Mouse (Mus musculus) midbrain, embryonic 11.5 days (tissue): Measurements from ENCODE around the gene Bpgm. TPM values are rescaled to one million over a fixed set of nuclear protein-coding genes. Genes with fewer than 3 reads are reported as not detected.
A peak's percentile ranks its signal among the peaks of the same experiment; 100 is the strongest.

Experiments used
- ATAC-seq: fragments of 200-750 bp; cut with Nextera tagmentation; 2 replicates; pipeline ENCODE4 v1.8.0; 2017; ENCODE audit warnings: moderate TSS enrichment, moderate library complexity; ENCODE audit not compliant: low FRiP score
- DNase-seq: peaks from one replicate; pipeline ENCODE4 v3.0.0; 2015; ENCODE audit warnings: low spot score; ENCODE audit errors: missing footprints
- H3K27ac ChIP-seq: fragments of 300-500 bp; sonication (generic); 2 replicates; pipeline ENCODE4 v1.5.1; 2014; ENCODE audit warnings: low read depth, low read length
- H3K27me3 ChIP-seq: fragments of 300-500 bp; sonication (generic); 2 replicates; pipeline ENCODE4 v1.6.1; 2014; ENCODE audit warnings: mild to moderate bottlenecking, low read length, moderate library complexity, mixed read lengths; ENCODE audit not compliant: control insufficient read depth, insufficient read depth
- H3K36me3 ChIP-seq: fragments of 300-500 bp; sonication (generic); 2 replicates; pipeline ENCODE4 v1.6.1; 2014; ENCODE audit warnings: mild to moderate bottlenecking, low read length, moderate library complexity, mixed read lengths; ENCODE audit not compliant: control insufficient read depth, insufficient read depth
- H3K4me1 ChIP-seq: fragments of 300-500 bp; sonication (generic); 2 replicates; pipeline ENCODE4 v1.6.1; 2014; ENCODE audit warnings: low read length; ENCODE audit not compliant: control insufficient read depth, insufficient read depth
- H3K4me2 ChIP-seq: fragments of 300-500 bp; sonication (generic); 2 replicates; pipeline ENCODE4 v1.6.1; 2014; ENCODE audit warnings: mild to moderate bottlenecking, moderate library complexity
- H3K4me3 ChIP-seq: fragments of 300-500 bp; sonication (generic); 2 replicates; pipeline ENCODE4 v1.5.1; 2014; ENCODE audit warnings: low read depth, low read length
- H3K9ac ChIP-seq: fragments of 300-500 bp; sonication (generic); 2 replicates; pipeline ENCODE4 v1.6.1; 2014; ENCODE audit warnings: low read length
- H3K9me3 ChIP-seq: fragments of 300-500 bp; sonication (generic); 2 replicates; pipeline ENCODE4 v1.6.1; 2016; ENCODE audit warnings: low read length; ENCODE audit not compliant: control insufficient read depth
- WGBS: fragments of 180-500 bp; shearing (Covaris S2); extraction: QIAGEN DNeasy Blood & Tissue Kit; methylation state at CpG from one replicate; pipeline ENCODE4 v1.1.7; 2014; 5-methylcytosine and 5-hydroxymethylcytosine counted together
- polyA plus RNA-seq: library from polyadenylated mRNA; unstranded; fragments of >200 nt; fragmentation: Nextera tagmentation; extraction: Ambion mirVana; gene quantifications from 2 replicates; pipeline ENCODE4 v1.2.1, GENCODE M21; 2014

Bpgm gene
- polyA plus RNA-seq = 63.7 and 64.1 TPM in 2 replicates

GRCm38 (mm10) chr6:34475974-34476794 lies at the start of gene Bpgm:
Gene Bpgm (plus strand): TSS chr6:34476207.
- H3K9ac ChIP-seq = peak within 1 kb of the TSS; percentile 81
- H3K4me2 ChIP-seq = peak within 1 kb of the TSS; percentile 63
- no peaks in the 10 kb centered on the region for H3K27me3 ChIP-seq
- DNase-seq (peak; percentile 100), ATAC-seq (peak; percentile 99)
- no peaks in the 10 kb centered on the region for H3K36me3 ChIP-seq
- 1% methylated on average over 35 of the region's 35 CpGs for WGBS
- H3K27ac ChIP-seq = no peak within 1 kb of the TSS; the same call in 1 of the 2 replicates
- H3K4me3 ChIP-seq = peak within 1 kb of the TSS; percentile 69
- H3K9me3 ChIP-seq = no peaks in the 10 kb centered on the region
- H3K4me1 ChIP-seq = peaks cover 27% of the 10 kb centered on the region

- WGBS = 67% methylated on average over 2 of the region's 2 CpGs
- Histone ChIP-seq H3K4me3 (no peak overlapping the region), H3K9me3 (no peaks in the 10 kb centered on the region), H3K4me1 (no peaks in the 10 kb centered on the region), H3K27me3 (no peaks in the 10 kb centered on the region), H3K36me3 (no peaks in the 10 kb centered on the region), H3K27ac (no peak overlapping the region), H3K4me2 (no peak overlapping the region), H3K9ac (no peak overlapping the region)
- ATAC-seq (no peak), DNase-seq (peak; percentile 69)
These were observed 37.0 kb upstream of the Bpgm start for GRCm38 (mm10) chr6:34439006-34439405.

- Histone ChIP-seq H3K27ac (no peak overlapping the region), H3K9ac (no peak overlapping the region), H3K27me3 (no peaks in the 10 kb centered on the region), H3K4me1 (no peaks in the 10 kb centered on the region), H3K9me3 (no peaks in the 10 kb centered on the region), H3K36me3 (no peaks in the 10 kb centered on the region), H3K4me3 (no peak overlapping the region), H3K4me2 (no peak overlapping the region)
- ATAC-seq = no peak
- 73% methylated on average over 9 of the region's 9 CpGs for WGBS
- DNase-seq = peak; percentile 23
These were observed 34.3 kb upstream of the Bpgm start for GRCm38 (mm10) chr6:34441556-34442257.

GRCm38 (mm10) chr6:34443791-34444190 lies 32.2 kb upstream of the Bpgm start:
- H3K27ac ChIP-seq = no peak overlapping the region
- H3K4me2 ChIP-seq = no peak overlapping the region
- H3K9ac ChIP-seq = no peak overlapping the region
- H3K4me3 ChIP-seq = no peak overlapping the region
- 95% methylated on average over 2 of the region's 2 CpGs for WGBS
- no peaks in the 10 kb centered on the region for H3K4me1 ChIP-seq
- DNase-seq (peak; percentile 54), ATAC-seq (no peak)
- H3K36me3 ChIP-seq = no peaks in the 10 kb centered on the region
- H3K9me3 ChIP-seq = no peaks in the 10 kb centered on the region
- no peaks in the 10 kb centered on the region for H3K27me3 ChIP-seq

GRCm38 (mm10) chr6:34447961-34448360 lies 28.0 kb upstream of the Bpgm start:
- Histone ChIP-seq H3K9me3 (no peaks in the 10 kb centered on the region), H3K27me3 (no peaks in the 10 kb centered on the region), H3K4me2 (no peak overlapping the region), H3K36me3 (no peaks in the 10 kb centered on the region), H3K9ac (no peak overlapping the region), H3K4me1 (no peaks in the 10 kb centered on the region), H3K27ac (no peak overlapping the region), H3K4me3 (no peak overlapping the region)
- DNase-seq (peak; percentile 94), ATAC-seq (no peak)
- WGBS = 9% methylated on average over 2 of the region's 2 CpGs

GRCm38 (mm10) chr6:34448696-34449095 lies 27.3 kb upstream of the Bpgm start:
- no peaks in the 10 kb centered on the region for H3K4me1 ChIP-seq
- ATAC-seq = no peak
- WGBS = 79% methylated on average over 1 of the region's 1 CpGs

GRCm38 (mm10) chr6:34452963-34453770 lies 22.8 kb upstream of the Bpgm start:
- no peak for ATAC-seq
- H3K27ac ChIP-seq = no peak overlapping the region
- no peaks in the 10 kb centered on the region for H3K9me3 ChIP-seq
- DNase-seq = peak; percentile 62
- no peaks in the 10 kb centered on the region for H3K36me3 ChIP-seq
- H3K9ac ChIP-seq = no peak overlapping the region
- H3K27me3 ChIP-seq = no peaks in the 10 kb centered on the region
- H3K4me1 ChIP-seq = no peaks in the 10 kb centered on the region
- 65% methylated on average over 7 of the region's 7 CpGs for WGBS
- H3K4me3 ChIP-seq = no peak overlapping the region
- no peak overlapping the region for H3K4me2 ChIP-seq

More at GRCm38 (mm10) chr6:34448696-34449095, 27.3 kb upstream of the Bpgm start:
- H3K9me3 ChIP-seq = no peaks in the 10 kb centered on the region
- H3K36me3 ChIP-seq = no peaks in the 10 kb centered on the region
- H3K4me2 ChIP-seq = no peak overlapping the region
- no peak overlapping the region for H3K9ac ChIP-seq
- H3K27ac ChIP-seq = no peak overlapping the region
- peak; percentile 65 for DNase-seq
- no peaks in the 10 kb centered on the region for H3K27me3 ChIP-seq
- H3K4me3 ChIP-seq = no peak overlapping the region

- ATAC-seq (no peak), DNase-seq (no peak)
- Histone ChIP-seq H3K36me3 (no peaks in the 10 kb centered on the region), H3K4me1 (no peaks in the 10 kb centered on the region), H3K9me3 (no peaks in the 10 kb centered on the region), H3K4me3 (no peak overlapping the region), H3K27me3 (no peaks in the 10 kb centered on the region), H3K9ac (no peak overlapping the region), H3K4me2 (no peak overlapping the region), H3K27ac (no peak overlapping the region)
These were observed 16.6 kb upstream of the Bpgm start for GRCm38 (mm10) chr6:34459456-34459855.
